Mouse (Mus musculus) liver, embryonic 14.5 days (tissue): Measurements from ENCODE around the gene Eid3. TPM values are rescaled to one million over a fixed set of nuclear protein-coding genes. Genes with fewer than 3 reads are reported as not detected.

Experiments used
- ATAC-seq: fragments of 200-750 bp; cut with Nextera tagmentation; 2 replicates; pipeline ENCODE4 v1.8.0; 2017; ENCODE audit warnings: moderate number of reproducible peaks, mild to moderate bottlenecking, moderate library complexity; ENCODE audit not compliant: insufficient read depth
- DNase-seq, 3 experiments: peaks; one replicate each; pipeline ENCODE4 v3.0.0-alpha.2; 2012 to 2013; ENCODE audit warnings: low read depth in 3 of 3, low spot score in 3 of 3
- H3K27ac ChIP-seq: fragments of 300-500 bp; sonication (generic); 2 replicates; pipeline ENCODE4 v1.5.1; 2014; ENCODE audit warnings: moderate library complexity, mild to moderate bottlenecking, control low read depth, inconsistent platforms
- H3K27me3 ChIP-seq: fragments of 300-500 bp; sonication (generic); 2 replicates; pipeline ENCODE4 v1.6.1; 2014; ENCODE audit warnings: mild to moderate bottlenecking, low read length, moderate library complexity; ENCODE audit not compliant: control insufficient read depth, insufficient read depth
- H3K36me3 ChIP-seq: fragments of 300-500 bp; sonication (generic); replicated peaks from 2 replicates; pipeline ENCODE4 v1.6.1; 2014; ENCODE audit warnings: low read depth; ENCODE audit not compliant: control insufficient read depth, insufficient read depth
- H3K4me1 ChIP-seq, 2 experiments: fragments of 200-500 bp in 1 of 2; fragments of 300-500 bp in 1 of 2; sonication (generic) in 1 of 2; replicated peaks; 2 replicates each; pipeline ENCODE4 v1.6.1; 2012 to 2014; ENCODE audit warnings: antibody characterized with exemption in 1 of 2, inconsistent platforms in 1 of 2, low read length in 1 of 2; ENCODE audit not compliant: control insufficient read depth in 2 of 2, insufficient read depth in 2 of 2
- H3K4me2 ChIP-seq: fragments of 300-500 bp; sonication (generic); 2 replicates; pipeline ENCODE4 v1.6.1; 2014; ENCODE audit warnings: low read depth, mild to moderate bottlenecking, control low read depth, moderate library complexity
- H3K4me3 ChIP-seq, 2 experiments: fragments of 200-500 bp in 1 of 2; fragments of 300-500 bp in 1 of 2; sonication (generic) in 1 of 2; 2 replicates each; pipeline ENCODE4 v1.5.1; 2012 to 2014; ENCODE audit warnings: low read depth in 2 of 2, low read length in 2 of 2, mild to moderate bottlenecking in 2 of 2, control low read depth in 1 of 2, inconsistent platforms in 1 of 2, moderate library complexity in 1 of 2; ENCODE audit not compliant: insufficient read depth in 1 of 2
- H3K9ac ChIP-seq: fragments of 300-500 bp; sonication (generic); replicated peaks from 2 replicates; pipeline ENCODE4 v1.6.1; 2014; ENCODE audit warnings: mild to moderate bottlenecking, control low read depth, moderate library complexity
- H3K9me3 ChIP-seq: fragments of 300-500 bp; sonication (generic); 2 replicates; pipeline ENCODE4 v1.6.1; 2016; ENCODE audit warnings: low read length, mixed read lengths; ENCODE audit not compliant: control insufficient read depth
- CTCF ChIP-seq: IDR thresholded peaks from 2 replicates; pipeline ENCODE4 v1.5.1; 2016; ENCODE audit warnings: antibody characterized with exemption, low read depth, control low read depth
- EP300 ChIP-seq: IDR thresholded peaks from 2 replicates; pipeline ENCODE4 v1.6.1; 2016; ENCODE audit warnings: antibody characterized with exemption, low read depth
- WGBS: fragments of 180-500 bp; shearing (Covaris S2); extraction: QIAGEN DNeasy Blood & Tissue Kit; methylation state at CpG from one replicate; pipeline ENCODE4 v1.1.7; 2014; ENCODE audit not compliant: insufficient replicate concordance; 5-methylcytosine and 5-hydroxymethylcytosine counted together
- polyA plus RNA-seq, 2 experiments: library from polyadenylated mRNA; depleted of rRNA in 1 of 2; stranded (reverse) in 1 of 2; unstranded in 1 of 2; fragments of >200 nt; fragmentation: Nextera tagmentation in 1 of 2; extraction: Ambion mirVana in 1 of 2; gene quantifications; 2 replicates each; pipeline versions ENCODE4 v1.2.1 to v1.2.3; 2012 to 2014

The Eid3 gene
- polyA plus RNA-seq, 2 experiments = 0.33 TPM; not detected in 1

DNA sequence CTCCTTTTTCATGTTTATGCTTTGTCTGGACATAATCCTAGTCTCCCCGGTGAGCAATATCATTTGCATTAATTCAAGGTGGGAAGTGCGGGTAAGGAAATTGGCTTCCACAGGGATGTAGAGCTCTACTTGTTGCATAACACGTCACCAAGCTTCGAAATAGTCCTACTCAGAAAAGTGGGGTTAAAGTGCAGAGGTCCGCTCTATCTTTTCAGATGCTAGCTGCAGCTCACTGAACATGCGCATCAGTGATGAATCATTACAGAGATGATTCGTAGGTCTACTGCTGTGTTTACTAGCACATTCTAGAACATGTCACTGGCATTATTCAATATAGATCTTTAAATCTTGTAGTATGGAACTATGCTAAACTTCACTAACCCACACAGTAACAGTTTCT lies 28.0 kb upstream of the Eid3 start:
- TF ChIP-seq EP300 (no peak), CTCF (no peak)
- DNase-seq = no peak
- no peak overlapping the region for H3K27ac ChIP-seq
- no peak overlapping the region for H3K4me3 ChIP-seq
- peaks cover 0 to 3% of the 10 kb centered on the region in 2 experiments; a peak in 1 of 4 replicates for H3K4me1 ChIP-seq
- H3K9ac ChIP-seq = no peak overlapping the region
- H3K9me3 ChIP-seq = no peaks in the 10 kb centered on the region
- no peak overlapping the region for H3K4me2 ChIP-seq
- ATAC-seq = no peak
- 70% methylated on average over 7 of the region's 7 CpGs for WGBS
- H3K27me3 ChIP-seq = no peaks in the 10 kb centered on the region
- H3K36me3 ChIP-seq = no peaks in the 10 kb centered on the region

- no peaks in the 10 kb centered on the region for H3K9me3 ChIP-seq
- H3K27me3 ChIP-seq = no peaks in the 10 kb centered on the region
Observed at GRCm38 (mm10) chr10:82844090-82844489, 22.3 kb upstream of the Eid3 start.

DNA sequence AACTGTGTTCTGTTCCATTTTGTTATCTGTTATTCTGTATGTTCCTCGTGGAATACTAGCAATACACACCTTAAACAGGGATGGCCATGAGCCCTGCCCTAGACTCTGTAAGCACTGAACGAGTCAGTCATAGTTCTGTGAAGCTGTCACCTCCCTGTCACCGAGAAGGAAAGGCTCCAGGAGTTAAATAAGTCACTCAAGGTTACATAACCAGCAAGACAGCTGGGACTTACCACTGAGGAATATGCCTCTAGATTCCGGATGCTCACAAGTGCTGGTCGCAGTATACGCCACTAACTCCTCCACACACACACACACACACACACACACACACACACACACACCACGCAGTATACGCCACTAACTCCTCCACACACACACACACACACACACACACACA lies 21.7 kb upstream of the Eid3 start:
- whole genome bisulfite sequencing = 63% methylated on average over 8 of the region's 8 CpGs

More at GRCm38 (mm10) chr10:82844090-82844489, 22.3 kb upstream of the Eid3 start:
- DNase-seq (no peak), ATAC-seq (no peak)
- TF ChIP-seq CTCF = no peak
- no peak for TF ChIP-seq EP300
- Histone ChIP-seq H3K9ac (no peak overlapping the region), H3K27ac (no peak overlapping the region), H3K4me1 (peaks cover 0 to 4% of the 10 kb centered on the region in 2 experiments; a peak in 1 of 4 replicates), H3K36me3 (no peaks in the 10 kb centered on the region), H3K4me2 (no peak overlapping the region), H3K4me3 (no peak overlapping the region)
- WGBS = 69% methylated on average over 6 of the region's 6 CpGs

DNA sequence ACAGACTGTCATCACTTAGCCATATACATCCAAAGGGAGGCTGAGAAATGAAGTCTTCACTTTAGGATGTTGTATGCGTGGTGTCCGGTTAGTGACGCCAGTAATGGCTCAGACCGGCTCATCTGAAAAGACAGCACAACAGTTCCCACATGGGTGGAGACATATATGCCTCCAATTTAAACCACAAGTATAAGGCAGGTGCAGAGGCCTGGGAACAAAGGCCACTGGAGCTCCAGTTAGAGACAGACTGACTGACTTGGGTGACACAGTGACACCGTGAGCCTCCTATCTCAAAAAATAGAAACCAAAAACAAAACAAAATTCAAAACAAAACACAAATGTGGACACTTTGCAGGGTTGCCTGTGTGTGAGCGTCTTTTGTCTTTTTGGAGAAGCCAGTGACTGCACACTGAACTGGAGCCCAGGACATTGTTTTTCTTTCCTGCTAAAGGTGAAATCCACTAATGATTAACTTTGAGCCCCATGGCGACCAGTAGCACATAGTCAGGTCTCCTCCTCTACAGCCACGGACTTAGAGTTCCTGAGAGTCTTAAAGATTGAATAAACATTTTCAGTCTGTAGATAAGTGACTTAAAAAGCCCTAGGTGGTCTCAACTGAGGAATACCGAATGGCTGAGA lies 18.5 kb upstream of the Eid3 start:
- ATAC-seq = no peak
- Histone ChIP-seq H3K4me2 (no peak overlapping the region), H3K27me3 (no peaks in the 10 kb centered on the region), H3K36me3 (no peaks in the 10 kb centered on the region), H3K9me3 (no peaks in the 10 kb centered on the region), H3K9ac (no peak overlapping the region), H3K4me3 (no peak overlapping the region), H3K4me1 (peaks cover 0 to 2% of the 10 kb centered on the region in 2 experiments; a peak in 1 of 4 replicates), H3K27ac (no peak overlapping the region)
- TF ChIP-seq CTCF (no peak), EP300 (no peak)
- no peak for DNase-seq
- WGBS = 62% methylated on average over 9 of the region's 9 CpGs

More for the DNA sequence above, 21.7 kb upstream of the Eid3 start:
- TF ChIP-seq CTCF = no peak
- TF ChIP-seq EP300 = no peak
- DNase-seq (no peak), ATAC-seq (no peak)
- Histone ChIP-seq H3K27me3 (no peaks in the 10 kb centered on the region), H3K4me3 (no peak overlapping the region), H3K36me3 (no peaks in the 10 kb centered on the region), H3K9me3 (no peaks in the 10 kb centered on the region), H3K27ac (no peak overlapping the region), H3K4me2 (no peak overlapping the region), H3K9ac (no peak overlapping the region), H3K4me1 (peaks cover 0 to 2% of the 10 kb centered on the region in 2 experiments; a peak in 1 of 4 replicates)

DNA sequence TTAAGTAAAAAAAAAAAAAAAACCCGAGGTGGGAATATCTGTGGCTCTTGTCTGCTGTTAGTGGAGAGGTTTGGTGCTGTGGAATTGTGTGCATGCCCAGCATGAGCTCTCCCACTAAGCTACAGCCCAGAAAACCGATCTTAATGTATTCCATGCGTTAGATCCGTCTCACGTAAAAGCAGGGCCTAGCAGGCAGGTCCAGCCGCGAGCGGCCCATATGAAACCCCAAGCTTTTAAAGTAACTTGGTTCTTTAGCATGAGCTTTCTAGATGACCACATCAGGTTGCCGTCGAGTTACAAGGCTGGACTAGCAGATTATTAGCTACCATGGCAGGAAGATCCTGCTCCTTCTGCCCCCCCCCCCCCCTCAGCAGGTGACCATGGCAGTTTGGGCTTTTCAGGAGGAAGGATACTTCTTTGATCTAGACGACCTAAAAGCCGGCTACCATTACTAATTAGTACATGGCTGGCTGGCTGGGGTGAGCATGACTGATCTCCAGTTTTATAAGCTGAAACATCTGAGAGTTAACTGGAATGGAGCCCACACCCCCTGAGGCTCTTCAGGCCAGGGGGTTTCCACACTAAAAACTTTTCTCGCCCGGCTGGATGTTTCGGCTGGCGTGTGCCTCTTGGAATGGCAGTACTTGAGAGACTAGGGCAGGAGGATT lies 16.6 kb upstream of the Eid3 start:
- Histone ChIP-seq H3K27ac (no peak overlapping the region), H3K4me1 (peaks cover 0 to 2% of the 10 kb centered on the region in 2 experiments; a peak in 1 of 4 replicates), H3K36me3 (no peaks in the 10 kb centered on the region), H3K9me3 (no peaks in the 10 kb centered on the region), H3K4me2 (no peak overlapping the region), H3K9ac (no peak overlapping the region), H3K27me3 (no peaks in the 10 kb centered on the region), H3K4me3 (no peak overlapping the region)
- no peak for TF ChIP-seq CTCF
- no peak for TF ChIP-seq EP300
- DNase-seq = no peak
- 67% methylated on average over 16 of the region's 16 CpGs for WGBS
- ATAC-seq = no peak
